Mouse (Mus musculus) CD4-positive helper T cell, adult 2 months (primary cell): ENCODE results near the gene Card11.

ENCODE experiments used
- DNase-seq: peaks from one replicate; pipeline ENCODE4 v3.0.0-alpha.2; 2012; ENCODE audit warnings: low read depth, missing footprints, low spot score

The Card11 gene

GRCm38 (mm10) chr5:140852435-140852996 lies 147.9 kb downstream of the Card11 start:
- no peak for DNase-seq

GRCm38 (mm10) chr5:140847300-140847729 lies 153.1 kb downstream of the Card11 start:
- DNase-seq, result peak; percentile 66

GRCm38 (mm10) chr5:140841942-140842341 lies 158.4 kb downstream of the Card11 start:
- DNase-seq, result no peak

GRCm38 (mm10) chr5:140831064-140831431 lies 169.3 kb downstream of the Card11 start:
- peak; percentile 19 for DNase-seq

GRCm38 (mm10) chr5:140830314-140831063 lies 169.9 kb downstream of the Card11 start, which contains the start of gene Gna12:
Gene Gna12, minus strand, starts transcription at chr5:140830431.
- DNase-seq, result peak; percentile 99

- peak; percentile 71 for DNase-seq
These were observed 170.5 kb downstream of the Card11 start for GRCm38 (mm10) chr5:140829911-140830294.

GRCm38 (mm10) chr5:140829081-140829910 lies 171.1 kb downstream of the Card11 start:
- DNase-seq, result peak; percentile 14

GRCm38 (mm10) chr5:140828363-140828762 lies 172.0 kb downstream of the Card11 start:
- DNase-seq, result no peak

GRCm38 (mm10) chr5:140827896-140828295 lies 172.5 kb downstream of the Card11 start:
- no peak for DNase-seq

GRCm38 (mm10) chr5:140827413-140827812 lies 173.0 kb downstream of the Card11 start:
- no peak for DNase-seq

- DNase-seq, result no peak
These were observed 173.6 kb downstream of the Card11 start for GRCm38 (mm10) chr5:140826796-140827195.

GRCm38 (mm10) chr5:140826118-140826517 lies 174.3 kb downstream of the Card11 start:
- DNase-seq, result no peak

- no peak for DNase-seq
These were observed 176.3 kb downstream of the Card11 start for GRCm38 (mm10) chr5:140824126-140824525.

GRCm38 (mm10) chr5:140823386-140823785 lies 177.0 kb downstream of the Card11 start:
- DNase-seq, result no peak
